Mouse (Mus musculus): ENCODE data around the gene Rbm17.
A peak's percentile ranks its signal among the peaks of the same experiment; 100 is the strongest.
"Not testable (repeated sequence)": the region's sequence is repeated elsewhere in the genome, so short reads cannot be mapped to it uniquely, and the experiment has no call there.

The Rbm17 gene

DNA sequence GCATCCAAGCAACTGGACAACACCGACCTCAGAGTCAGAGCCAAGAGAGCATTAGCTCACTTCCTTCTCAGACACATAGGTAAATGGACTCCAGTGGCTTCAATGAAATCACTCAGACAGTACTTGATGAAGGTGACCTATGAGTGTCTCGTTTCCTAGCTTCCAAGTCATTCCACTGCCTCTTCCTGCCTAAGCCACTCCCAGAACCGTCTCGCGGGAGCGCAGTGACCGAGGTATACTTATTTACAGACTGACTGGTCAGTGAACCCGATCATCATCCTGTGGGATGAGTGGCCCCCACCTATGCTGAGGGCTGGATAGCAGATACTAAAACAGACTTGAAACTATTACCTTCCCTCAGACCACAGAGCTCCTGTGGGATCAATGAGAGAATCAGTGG, 57.9 kb downstream of the Rbm17 start:
- no peak for DNase-seq (ENCODE audit: low spot score in 2 of 2)

- DNase-seq (ENCODE audit: low spot score in 2 of 2), result no peak
Observed at GRCm38 (mm10) chr2:11545380-11545779, 58.6 kb downstream of the Rbm17 start.

DNA sequence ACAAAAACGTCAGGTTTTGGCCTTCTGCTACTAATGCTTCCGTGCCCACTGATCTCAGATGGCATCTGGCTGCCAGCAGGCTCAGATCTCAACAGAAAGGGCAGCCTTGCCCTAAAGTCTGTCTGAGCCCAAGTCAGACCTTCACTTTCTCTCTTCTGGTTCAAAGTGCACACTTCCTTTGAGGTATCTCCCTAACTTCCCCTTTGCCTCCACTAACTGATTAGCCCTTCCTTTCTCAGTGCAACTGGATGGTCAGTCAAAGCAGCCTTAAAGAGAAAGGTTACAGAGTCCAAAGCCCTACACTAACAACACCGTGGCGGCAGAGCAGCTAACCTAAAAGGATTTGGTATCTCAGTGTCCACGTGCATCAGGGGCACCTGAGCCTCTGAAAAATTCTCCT, 59.6 kb downstream of the Rbm17 start:
- no peak for DNase-seq (ENCODE audit: low spot score in 2 of 2)

DNA sequence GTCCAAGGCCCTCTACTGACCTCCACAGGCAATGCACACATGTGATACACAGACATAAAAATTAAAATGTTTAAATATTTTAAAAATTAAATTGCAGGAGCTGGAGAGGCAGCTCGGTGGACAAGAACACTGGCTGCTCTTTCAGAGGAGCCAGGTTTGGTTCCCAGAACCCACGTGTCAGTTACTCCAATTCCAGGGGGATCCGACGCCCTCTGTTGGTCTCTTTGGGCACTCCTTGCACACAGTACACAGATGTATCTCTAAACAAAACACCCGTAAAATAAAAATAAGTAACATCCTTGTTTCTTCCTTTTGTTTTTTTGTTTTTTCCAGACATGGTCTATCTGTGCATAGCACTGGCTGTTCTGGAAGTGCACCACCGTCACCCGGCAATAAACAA, 60.8 kb downstream of the Rbm17 start:
- DNase-seq (ENCODE audit: low spot score in 2 of 2), result no peak

GRCm38 (mm10) chr2:11542640-11543039, 61.3 kb downstream of the Rbm17 start:
- peak; percentile 44 to 75 for DNase-seq (ENCODE audit: low spot score in 2 of 2)

GRCm38 (mm10) chr2:11542121-11542520, 61.8 kb downstream of the Rbm17 start:
- no peak for DNase-seq (ENCODE audit: low spot score in 2 of 2)

- not testable (repeated sequence) for DNase-seq (ENCODE audit: low spot score in 2 of 2)
Observed at GRCm38 (mm10) chr2:11541528-11541927, 62.4 kb downstream of the Rbm17 start.

DNA sequence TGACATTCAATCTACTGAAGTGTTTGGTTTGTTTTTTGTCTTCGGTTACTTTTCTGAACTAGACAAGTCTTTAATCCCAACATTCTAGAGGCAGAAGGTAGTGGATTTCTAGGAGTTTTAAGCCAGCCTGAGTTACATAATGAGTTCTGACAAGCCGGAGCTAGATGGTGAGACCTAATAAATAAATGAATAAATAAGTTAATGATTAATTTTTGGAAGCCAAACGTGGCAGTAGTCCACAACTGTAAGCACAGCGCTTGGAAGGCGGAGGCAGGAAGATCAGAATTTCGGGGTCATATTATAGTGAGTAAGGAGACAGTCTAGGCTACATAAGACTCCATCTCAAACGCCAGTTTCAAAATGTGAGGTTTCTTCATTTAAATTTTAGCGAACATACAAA, 68.0 kb downstream of the Rbm17 start:
- DNase-seq (ENCODE audit: low spot score in 2 of 2), result no peak
